Mouse (Mus musculus) small intestine, adult 2 months (tissue): ENCODE results near the gene Lrrc74b.

Experiments used
- CTCF ChIP-seq: fragments of 200-500 bp; IDR thresholded peaks from 2 replicates; pipeline ENCODE4 v1.5.1; 2012; ENCODE audit warnings: low read depth, mild to moderate bottlenecking, control low read depth, inconsistent platforms, low read length, moderate library complexity, mixed read lengths; ENCODE audit not compliant: insufficient replicate concordance, insufficient read length; ENCODE audit errors: extremely low read depth
- POLR2A ChIP-seq: fragments of 200-500 bp; IDR thresholded peaks from 2 replicates; pipeline ENCODE4 v1.6.1; 2012; ENCODE audit warnings: low read depth, mild to moderate bottlenecking, control low read depth, inconsistent platforms, low read length, moderate library complexity

- TF ChIP-seq POLR2A: no peak
- no peak for TF ChIP-seq CTCF
These were observed 2.2 kb downstream of the Lrrc74b start for GRCm38 (mm10) chr16:17558811-17559210.
